Mouse (Mus musculus) frontal cortex, adult (tissue): Measurements from ENCODE around the gene Ptgir.
"Not testable (repeated sequence)": the region's sequence is repeated elsewhere in the genome, so short reads cannot be mapped to it uniquely, and the experiment has no call there.

Experiments used
- ATAC-seq: cut with Nextera tagmentation; 2 replicates; pipeline ENCODE4 v1.9.2; 2017; ENCODE audit warnings: mild to moderate bottlenecking, moderate library complexity, mixed read lengths; ENCODE audit not compliant: low TSS enrichment

The Ptgir gene

GRCm38 (mm10) chr7:16940292-16940691 is 34.0 kb downstream of the Ptgir start:
- ATAC-seq: peak; percentile 61

- ATAC-seq: no peak
These were observed 36.6 kb downstream of the Ptgir start for GRCm38 (mm10) chr7:16942861-16943260.

- ATAC-seq: peak; percentile 66
These were observed 37.9 kb downstream of the Ptgir start, which contains the start of gene Pnmal2 for GRCm38 (mm10) chr7:16944061-16944807. Gene Pnmal2, plus strand, starts transcription at chr7:16944682.

- ATAC-seq: no peak
These were observed 38.6 kb downstream of the Ptgir start for GRCm38 (mm10) chr7:16944808-16945315.

GRCm38 (mm10) chr7:16945419-16945818 is 39.1 kb downstream of the Ptgir start:
- no peak for ATAC-seq

GRCm38 (mm10) chr7:16946441-16947348 is 40.4 kb downstream of the Ptgir start:
- ATAC-seq: no peak

- no peak for ATAC-seq
These were observed 41.1 kb downstream of the Ptgir start for GRCm38 (mm10) chr7:16947349-16947895.

GRCm38 (mm10) chr7:16947959-16948361 is 41.7 kb downstream of the Ptgir start:
- ATAC-seq: no peak

- ATAC-seq: no peak
These were observed 42.7 kb downstream of the Ptgir start for GRCm38 (mm10) chr7:16948923-16949458.

GRCm38 (mm10) chr7:16949908-16950841 is 43.9 kb downstream of the Ptgir start:
- peak; percentile 47; the same call in 1 of the 2 replicates for ATAC-seq

GRCm38 (mm10) chr7:16950861-16951635 is 44.8 kb downstream of the Ptgir start:
- ATAC-seq: peak; percentile 44

- not testable (repeated sequence) for ATAC-seq
These were observed 47.5 kb downstream of the Ptgir start for GRCm38 (mm10) chr7:16953776-16954175.

- ATAC-seq: no peak
These were observed 49.4 kb downstream of the Ptgir start for GRCm38 (mm10) chr7:16955712-16956111.

- ATAC-seq: peak; percentile 81
These were observed 50.3 kb downstream of the Ptgir start for GRCm38 (mm10) chr7:16956410-16957265.

- ATAC-seq: peak; percentile 84
These were observed 53.4 kb downstream of the Ptgir start, which contains the start of gene Pnmal1 for GRCm38 (mm10) chr7:16959539-16960187. Gene Pnmal1, plus strand, starts transcription at chr7:16959679.
